Comparison of ENCODE assay signal across 11 mouse cellular contexts in the genomic region with DNA sequence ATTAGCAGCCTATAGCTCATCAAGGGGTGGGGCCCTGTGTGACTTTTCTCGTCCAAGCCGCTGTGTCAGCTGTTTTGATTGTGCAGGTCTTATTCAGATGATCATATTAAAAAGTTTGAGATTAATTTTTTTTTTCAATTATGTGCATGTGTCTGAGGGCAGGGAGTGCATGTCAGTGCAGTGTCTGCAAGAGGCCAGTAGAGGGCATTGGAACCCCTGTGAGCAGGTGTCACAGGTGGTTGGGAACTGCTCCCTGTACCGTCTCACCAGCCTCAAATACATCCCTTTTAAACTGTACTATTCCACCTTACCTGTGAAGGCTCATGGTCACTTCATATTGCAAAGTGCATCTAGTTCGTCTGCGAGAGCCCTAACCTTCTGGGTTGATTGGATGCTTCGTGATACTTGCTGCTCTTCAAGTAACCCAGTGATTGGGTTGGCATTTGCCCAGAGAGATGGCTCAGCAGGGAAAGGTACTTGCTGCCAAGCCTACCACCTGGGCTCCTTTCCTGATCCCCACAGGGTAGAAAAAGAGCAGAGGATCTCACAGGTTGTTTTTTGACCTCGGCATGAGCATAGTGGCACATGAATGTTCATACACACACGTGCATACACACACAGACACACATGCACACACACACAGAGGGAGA.
DNase-seq lines count a peak whose midpoint lies in the region; ATAC-seq and TF ChIP-seq lines count a peak whose summit lies in the region.
"Had no signal": no experiment of that assay in that cellular context is flagged by ENCODE, and none has a peak within 500 bp of the region (broad histone marks: within the 10 kb centered on the region; RNA-seq: fewer than 3 reads in every experiment).

No protein-coding gene starts in this region.

- no peaks in the 10 kb centered on the region for H3K9me3 ChIP-seq in intestine, postnatal 0 days (ENCODE audit: control insufficient read depth)
- H3K9me3 ChIP-seq in intestine, embryonic 15.5 days: no peaks in the 10 kb centered on the region

- H3K4me3 ChIP-seq in intestine, postnatal 0 days (ENCODE audit: low read depth, low read length): no peak overlapping the region
- H3K4me3 ChIP-seq in intestine, embryonic 15.5 days (replicated peaks): no peak overlapping the region
- H3K4me3 ChIP-seq in embryonic fibroblast, embryonic 13.5 days (ENCODE audit: insufficient read depth, low read length): no peak overlapping the region
- H3K4me3 ChIP-seq: forebrain, embryonic 13.5 days; liver, embryonic 13.5 days had no signal

- H3K27ac ChIP-seq in intestine, postnatal 0 days (ENCODE audit: low read depth, low read length): no peak overlapping the region
- no peak overlapping the region for H3K27ac ChIP-seq in intestine, embryonic 15.5 days
- no peak overlapping the region for H3K27ac ChIP-seq in embryonic fibroblast, embryonic 13.5 days (ENCODE audit: insufficient read depth, low read length)
- H3K27ac ChIP-seq: forebrain, embryonic 13.5 days; liver, embryonic 13.5 days had no signal

- ATAC-seq in intestine, postnatal 0 days: no peak
- ATAC-seq in intestine, embryonic 15.5 days: no peak
- ATAC-seq: forebrain, embryonic 13.5 days had no signal

- H3K4me1 ChIP-seq in intestine, postnatal 0 days (replicated peaks; ENCODE audit: control insufficient read depth, insufficient read depth, low read length): no peaks in the 10 kb centered on the region
- H3K4me1 ChIP-seq in intestine, embryonic 15.5 days (replicated peaks): no peaks in the 10 kb centered on the region
- H3K4me1 ChIP-seq in embryonic fibroblast, embryonic 13.5 days (ENCODE audit: control insufficient read depth, insufficient read depth, low read length): no peaks in the 10 kb centered on the region
- H3K4me1 ChIP-seq: forebrain, embryonic 13.5 days; liver, embryonic 13.5 days had no signal

- H3K36me3 ChIP-seq in intestine, postnatal 0 days (ENCODE audit: control insufficient read depth, insufficient read depth): no peaks in the 10 kb centered on the region
- H3K36me3 ChIP-seq in intestine, embryonic 15.5 days: no peaks in the 10 kb centered on the region
- H3K36me3 ChIP-seq: liver, embryonic 13.5 days had no signal

- DNase-seq in ES-CJ7 (ENCODE audit: low read depth, low spot score): peak; percentile 40
- DNase-seq in brain, embryonic 14.5 days (ENCODE audit: low read depth): no peak
- DNase-seq in right cerebral cortex, postnatal 14 days: no peak
- DNase-seq in urinary bladder, postnatal 14 days (ENCODE audit: low spot score): no peak
- no peak for DNase-seq in frontal cortex, postnatal 25 days (ENCODE audit: low spot score in 2 of 2)
- DNase-seq: liver, embryonic 13.5 days; thymus, postnatal 36 days had no signal

- peak; percentile 48 for TF ChIP-seq CTCF in intestine, postnatal 0 days (IDR thresholded peaks at IDR 0.05; ENCODE audit: low read depth)
- peak; percentile 54; the same call in 1 of the 2 replicates for TF ChIP-seq CTCF in brain, embryonic 14.5 days (IDR thresholded peaks at IDR 0.05; ENCODE audit: borderline replicate concordance, extremely low read depth, insufficient read depth, insufficient read length)
- peak; percentile 4; the same call in 1 of the 2 replicates for TF ChIP-seq CTCF in embryonic fibroblast, embryonic 13.5 days (IDR thresholded peaks at IDR 0.05; ENCODE audit: borderline replicate concordance, insufficient read depth, low read length)

- H3K27me3 ChIP-seq in intestine, postnatal 0 days (replicated peaks; ENCODE audit: control insufficient read depth, insufficient read depth, low read length): no peaks in the 10 kb centered on the region
- H3K27me3 ChIP-seq in intestine, embryonic 15.5 days (replicated peaks): no peaks in the 10 kb centered on the region
- H3K27me3 ChIP-seq: forebrain, embryonic 13.5 days; liver, embryonic 13.5 days had no signal

- no peak overlapping the region for H3K9ac ChIP-seq in intestine, postnatal 0 days (ENCODE audit: low read depth, low read length)
- H3K9ac ChIP-seq in intestine, embryonic 15.5 days: no peak overlapping the region
- H3K9ac ChIP-seq: forebrain, embryonic 13.5 days; liver, embryonic 13.5 days had no signal

- TF ChIP-seq POLR2A in brain, embryonic 14.5 days (IDR thresholded peaks at IDR 0.05; ENCODE audit: borderline replicate concordance, extremely low read depth, insufficient read depth, insufficient read length, poor library complexity, severe bottlenecking): no peak
- no peak for TF ChIP-seq POLR2A in embryonic fibroblast, embryonic 13.5 days (IDR thresholded peaks at IDR 0.05; ENCODE audit: low read depth, low read length)

- WGBS in intestine, postnatal 0 days: 46% methylated on average over 8 of the region's 8 CpGs
- 49% methylated on average over 8 of the region's 8 CpGs for whole genome bisulfite sequencing in intestine, embryonic 15.5 days

- no peak overlapping the region for H3K4me2 ChIP-seq in intestine, postnatal 0 days (replicated peaks; ENCODE audit: low read depth)
- no peak overlapping the region for H3K4me2 ChIP-seq in intestine, embryonic 15.5 days (replicated peaks)
- H3K4me2 ChIP-seq: forebrain, embryonic 13.5 days; liver, embryonic 13.5 days had no signal

Comparison
In these comparisons a context has a peak if more than half of its experiments do, and no peak if none do; other contexts are left out.
1. CTCF ChIP-seq: peak in every context shown above with its lines; median percentile 54 in brain, embryonic 14.5 days; 48 in intestine, postnatal 0 days; 4 in embryonic fibroblast, embryonic 13.5 days.